Comparison of ENCODE assay signal across 34 mouse cellular contexts in the genomic region with DNA sequence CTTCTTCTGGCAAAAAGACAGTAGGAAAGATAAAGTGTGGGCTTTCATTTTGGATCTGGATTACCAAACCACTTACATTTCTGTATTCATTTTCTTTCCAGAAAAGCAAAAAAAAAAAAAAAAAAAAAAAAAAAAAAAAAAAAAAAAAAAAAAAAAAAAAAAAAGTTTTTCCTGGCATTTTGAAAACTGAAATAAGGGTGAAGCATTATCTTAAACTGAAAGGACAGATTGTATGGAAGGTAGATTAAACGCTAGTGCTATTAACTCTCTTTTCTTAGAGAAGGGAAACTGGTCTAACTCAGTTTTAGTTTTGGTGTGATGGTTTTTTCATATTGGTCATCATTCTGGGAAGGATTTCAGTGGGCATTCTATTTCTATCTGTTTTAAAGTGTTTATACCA. TPM values are rescaled to one million over a fixed set of nuclear protein-coding genes. Genes with fewer than 3 reads are reported as not detected.
"Had no signal": no experiment of that assay in that cellular context is flagged by ENCODE, and none has a peak within 500 bp of the region (broad histone marks: within the 10 kb centered on the region; RNA-seq: fewer than 3 reads in every experiment).

No protein-coding gene starts in this region.

- H3K4me3 ChIP-seq: embryonic facial prominence, embryonic 10.5 days; embryonic facial prominence, embryonic 12.5 days; embryonic facial prominence, embryonic 13.5 days; embryonic facial prominence, embryonic 15.5 days; erythroblast, embryonic 14.5 days; forebrain, embryonic 10.5 days; forebrain, embryonic 12.5 days; forebrain, embryonic 13.5 days; forebrain, embryonic 15.5 days; gastrocnemius, adult 2 months; heart, adult 2 months had no signal

- ATAC-seq: forebrain, embryonic 13.5 days; forebrain, embryonic 14.5 days; forebrain, embryonic 15.5 days; forebrain, embryonic 16.5 days; forebrain, postnatal 0 days had no signal

- DNase-seq: cerebellum, adult 9-10 months; cerebellum, postnatal 25 days; cerebellum, postnatal 36 days; embryo, embryonic 11 days; gastrocnemius, adult 2 months; gastrocnemius, postnatal 10 days; gastrocnemius, postnatal 14 days; gastrocnemius, postnatal 25 days; gastrocnemius, postnatal 36 days; heart, adult 18-20 months; heart, adult 2 months had no signal

- H3K9me3 ChIP-seq: embryonic facial prominence, embryonic 10.5 days; embryonic facial prominence, embryonic 12.5 days; embryonic facial prominence, embryonic 13.5 days; embryonic facial prominence, embryonic 15.5 days; forebrain, embryonic 15.5 days had no signal

- H3K4me2 ChIP-seq: embryonic facial prominence, embryonic 12.5 days; embryonic facial prominence, embryonic 13.5 days; embryonic facial prominence, embryonic 15.5 days; forebrain, embryonic 12.5 days; forebrain, embryonic 13.5 days; forebrain, embryonic 15.5 days had no signal

- H3K27ac ChIP-seq: embryonic facial prominence, embryonic 10.5 days; embryonic facial prominence, embryonic 12.5 days; embryonic facial prominence, embryonic 13.5 days; embryonic facial prominence, embryonic 15.5 days; forebrain, embryonic 10.5 days; forebrain, embryonic 12.5 days; forebrain, embryonic 13.5 days; forebrain, embryonic 15.5 days; gastrocnemius, adult 2 months; heart, adult 2 months had no signal

- H3K9ac ChIP-seq: embryonic facial prominence, embryonic 12.5 days; embryonic facial prominence, embryonic 13.5 days; embryonic facial prominence, embryonic 15.5 days; forebrain, embryonic 12.5 days; forebrain, embryonic 13.5 days; forebrain, embryonic 15.5 days; forebrain, postnatal 0 days had no signal

- H3K36me3 ChIP-seq: embryonic facial prominence, embryonic 10.5 days; embryonic facial prominence, embryonic 12.5 days; embryonic facial prominence, embryonic 13.5 days; embryonic facial prominence, embryonic 15.5 days; forebrain, embryonic 10.5 days; forebrain, embryonic 12.5 days; forebrain, embryonic 15.5 days had no signal

RNA-seq across cellular contexts. Expression of a gene that starts 1.6 kb away (rescaled TPM):
- total RNA-seq: common myeloid progenitor, adult 5-6 weeks; gastrocnemius, adult 18-20 months; gastrocnemius, adult 2 months; gastrocnemius, adult 8-10 months; gastrocnemius, postnatal 10 days; gastrocnemius, postnatal 14 days; gastrocnemius, postnatal 25 days; gastrocnemius, postnatal 36 days; gastrocnemius, postnatal 4 days; granulocyte monocyte progenitor cell, adult 5-6 weeks; heart, adult 18-20 months; heart, adult 2 months; heart, adult 8-10 months had no signal
- polyA plus RNA-seq: cortical plate, adult 2 months; embryonic facial prominence, embryonic 11.5 days; embryonic facial prominence, embryonic 12.5 days; embryonic facial prominence, embryonic 13.5 days; embryonic facial prominence, embryonic 15.5 days; erythroblast, embryonic 14.5 days; frontal cortex, adult 2 months; gonadal fat pad, adult 2 months; heart, adult 2 months had no signal

RNA-seq across cellular contexts. Expression of a gene that starts 16.8 kb away (rescaled TPM):
- total RNA-seq: common myeloid progenitor, adult 5-6 weeks; gastrocnemius, adult 18-20 months; gastrocnemius, adult 2 months; gastrocnemius, adult 8-10 months; gastrocnemius, postnatal 10 days; gastrocnemius, postnatal 14 days; gastrocnemius, postnatal 25 days; gastrocnemius, postnatal 36 days; granulocyte monocyte progenitor cell, adult 5-6 weeks; heart, adult 18-20 months; heart, adult 2 months had no signal
- polyA plus RNA-seq: erythroblast, embryonic 14.5 days had no signal

RNA-seq across cellular contexts. Expression of a gene that starts 26.5 kb away (rescaled TPM):
- total RNA-seq: common myeloid progenitor, adult 5-6 weeks; gastrocnemius, adult 18-20 months; gastrocnemius, adult 2 months; gastrocnemius, adult 8-10 months; gastrocnemius, postnatal 10 days; gastrocnemius, postnatal 14 days; gastrocnemius, postnatal 25 days; gastrocnemius, postnatal 36 days; gastrocnemius, postnatal 4 days; granulocyte monocyte progenitor cell, adult 5-6 weeks; heart, adult 18-20 months; heart, adult 2 months; heart, adult 8-10 months had no signal
- polyA plus RNA-seq: gonadal fat pad, adult 2 months; heart, adult 2 months had no signal

RNA-seq across cellular contexts. Expression of a gene that starts 41.1 kb away (rescaled TPM):
- total RNA-seq: common myeloid progenitor, adult 5-6 weeks; gastrocnemius, adult 18-20 months; gastrocnemius, adult 2 months; gastrocnemius, adult 8-10 months; gastrocnemius, postnatal 10 days; gastrocnemius, postnatal 14 days; gastrocnemius, postnatal 25 days; gastrocnemius, postnatal 36 days; gastrocnemius, postnatal 4 days; granulocyte monocyte progenitor cell, adult 5-6 weeks; heart, adult 18-20 months; heart, adult 2 months; heart, adult 8-10 months had no signal
- polyA plus RNA-seq: embryonic facial prominence, embryonic 11.5 days; embryonic facial prominence, embryonic 14.5 days; erythroblast, embryonic 14.5 days; gonadal fat pad, adult 2 months; heart, adult 2 months had no signal
